13 mouse cellular contexts compared by ENCODE assay signal in genomic region chr5:51108181-51108580, GRCm38 (mm10).
"Had no signal": no experiment of that assay in that cellular context is flagged by ENCODE, and none has a peak within 500 bp of the region (broad histone marks: within the 10 kb centered on the region; RNA-seq: fewer than 3 reads in every experiment).

No protein-coding gene starts in this region.

- H3K9ac ChIP-seq: liver, embryonic 13.5 days; midbrain, embryonic 12.5 days; midbrain, embryonic 15.5 days; neural tube, embryonic 12.5 days; neural tube, embryonic 15.5 days had no signal

- H3K27ac ChIP-seq: kidney, postnatal 0 days; layer of hippocampus, adult 2 months; liver, embryonic 13.5 days; macrophage; midbrain, embryonic 12.5 days; midbrain, embryonic 15.5 days; neural tube, embryonic 12.5 days; neural tube, embryonic 15.5 days had no signal

- H3K27me3 ChIP-seq: liver, embryonic 13.5 days; midbrain, embryonic 12.5 days; midbrain, embryonic 15.5 days; neural tube, embryonic 12.5 days; neural tube, embryonic 15.5 days had no signal

- H3K4me2 ChIP-seq: liver, embryonic 13.5 days; midbrain, embryonic 12.5 days; midbrain, embryonic 15.5 days; neural tube, embryonic 12.5 days; neural tube, embryonic 15.5 days had no signal

- H3K4me3 ChIP-seq: layer of hippocampus, adult 2 months; liver, embryonic 13.5 days; midbrain, embryonic 12.5 days; midbrain, embryonic 15.5 days; neural tube, embryonic 12.5 days; neural tube, embryonic 15.5 days had no signal

- H3K36me3 ChIP-seq: liver, embryonic 13.5 days; midbrain, embryonic 12.5 days; midbrain, embryonic 15.5 days; neural tube, embryonic 12.5 days; neural tube, embryonic 15.5 days had no signal

- H3K4me1 ChIP-seq: liver, embryonic 13.5 days; midbrain, embryonic 12.5 days; midbrain, embryonic 15.5 days; neural tube, embryonic 12.5 days; neural tube, embryonic 15.5 days had no signal

- H3K9me3 ChIP-seq: liver, embryonic 13.5 days; midbrain, embryonic 12.5 days; midbrain, embryonic 15.5 days; neural tube, embryonic 12.5 days; neural tube, embryonic 15.5 days had no signal

- ATAC-seq: midbrain, embryonic 15.5 days had no signal

- DNase-seq: kidney, adult 2 months; kidney, postnatal 25 days; liver, embryonic 13.5 days; thymus, adult 2 months; thymus, postnatal 14 days; thymus, postnatal 4 days had no signal
